Mouse (Mus musculus): ENCODE measurements around the gene Gm36176.

DNA sequence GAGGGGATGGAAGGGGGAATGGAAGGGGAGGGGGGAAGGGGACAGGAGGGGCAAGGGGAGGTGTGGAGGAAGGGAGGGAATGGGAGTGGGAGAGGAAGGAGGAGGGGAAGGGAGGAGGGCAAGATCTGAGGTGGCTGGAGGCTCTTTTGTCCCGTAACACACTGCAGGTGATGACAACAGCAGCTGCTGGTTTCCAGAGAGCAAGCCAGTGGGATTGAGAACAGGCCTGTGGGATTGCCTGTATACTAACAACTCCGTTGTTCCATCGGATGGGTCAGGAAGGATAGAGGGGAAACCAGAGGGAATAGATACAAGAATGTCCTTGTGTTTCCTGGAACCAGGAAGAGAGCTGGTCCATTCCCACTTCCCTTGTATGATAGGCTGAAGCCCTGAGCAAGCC lies 48.9 kb upstream of the Gm36176 start:
- TF ChIP-seq POU5F1 (IDR thresholded peaks at IDR 0.05; ENCODE audit: borderline replicate concordance, low read length) (no peak), CTCF (conservative IDR thresholded peaks at IDR 0.05; ENCODE audit: low read length) (no peak), NANOG (IDR thresholded peaks at IDR 0.05; ENCODE audit: borderline replicate concordance, low read length) (no peak)

Data from E14TG2a.4 (cell line).